Mouse (Mus musculus) granulocyte monocyte progenitor cell, adult 5-6 weeks (primary cell): ENCODE measurements at regions not wholly inside any gene's neighbourhood (a gene's known extent, or its start where the extent isn't known, plus 50 kb on each side); places are given as distances from the start of the nearest gene placed in this dataset.

ENCODE experiments used
- ATAC-seq: replicated peaks from 2 replicates; pipeline ENCODE4 v1.8.0; 2016; ENCODE audit warnings: mild to moderate bottlenecking, moderate TSS enrichment, inconsistent platforms; ENCODE audit not compliant: poor library complexity, severe bottlenecking

- ATAC-seq, result no peak
Measured at GRCm38 (mm10) chr6:14081884-14082283, 210.6 kb upstream of the 2610001J05Rik start.

GRCm38 (mm10) chr6:14063735-14064134 lies 192.4 kb upstream of the 2610001J05Rik start:
- no peak for ATAC-seq

DNA sequence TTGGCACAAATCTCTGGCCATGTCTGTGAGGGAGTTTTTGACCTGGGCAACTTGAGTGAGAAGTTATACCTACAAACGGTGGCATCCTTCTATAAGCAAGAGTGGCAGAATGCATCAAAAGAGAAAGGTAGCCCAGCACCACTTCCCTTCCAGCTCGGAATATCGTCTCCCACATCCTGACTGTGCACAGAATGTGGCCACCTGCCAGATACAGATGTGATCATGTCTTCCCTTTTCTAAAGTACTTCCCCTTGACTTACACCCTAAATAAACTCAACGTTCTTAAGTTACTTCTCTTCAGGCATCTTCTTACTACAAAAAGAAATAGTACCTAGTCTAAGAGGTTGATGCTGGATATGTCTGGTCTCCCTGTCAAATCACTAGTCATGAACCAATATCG lies 175.2 kb upstream of the 2610001J05Rik start:
- ATAC-seq, result peak; percentile 48; the same call in 1 of the 2 replicates

GRCm38 (mm10) chr6:14044654-14045053 lies 173.3 kb upstream of the 2610001J05Rik start:
- peak; percentile 35; the same call in 1 of the 2 replicates for ATAC-seq

DNA sequence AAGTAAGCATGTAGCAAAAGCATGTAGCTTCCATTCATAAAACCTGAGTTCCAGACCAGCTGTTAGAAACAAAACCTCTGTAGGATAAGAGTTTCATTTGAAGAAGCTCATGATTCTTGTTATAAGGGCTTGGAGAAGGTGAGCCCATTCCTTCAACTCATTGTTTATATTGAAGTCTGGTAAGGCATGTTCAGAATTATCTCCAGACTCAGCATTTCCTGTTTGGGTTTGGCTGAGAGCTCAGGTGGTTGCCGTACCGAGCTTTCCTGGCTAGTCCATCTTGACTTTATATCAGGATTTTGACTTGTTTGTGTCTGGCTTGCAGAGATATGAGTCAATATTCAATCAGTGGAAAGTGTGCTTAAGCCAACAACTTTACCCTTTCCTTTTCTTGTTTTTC lies 154.6 kb upstream of the 2610001J05Rik start:
- no peak for ATAC-seq

- ATAC-seq, result no peak
Measured at GRCm38 (mm10) chr6:14018928-14019327, 147.6 kb upstream of the 2610001J05Rik start.

DNA sequence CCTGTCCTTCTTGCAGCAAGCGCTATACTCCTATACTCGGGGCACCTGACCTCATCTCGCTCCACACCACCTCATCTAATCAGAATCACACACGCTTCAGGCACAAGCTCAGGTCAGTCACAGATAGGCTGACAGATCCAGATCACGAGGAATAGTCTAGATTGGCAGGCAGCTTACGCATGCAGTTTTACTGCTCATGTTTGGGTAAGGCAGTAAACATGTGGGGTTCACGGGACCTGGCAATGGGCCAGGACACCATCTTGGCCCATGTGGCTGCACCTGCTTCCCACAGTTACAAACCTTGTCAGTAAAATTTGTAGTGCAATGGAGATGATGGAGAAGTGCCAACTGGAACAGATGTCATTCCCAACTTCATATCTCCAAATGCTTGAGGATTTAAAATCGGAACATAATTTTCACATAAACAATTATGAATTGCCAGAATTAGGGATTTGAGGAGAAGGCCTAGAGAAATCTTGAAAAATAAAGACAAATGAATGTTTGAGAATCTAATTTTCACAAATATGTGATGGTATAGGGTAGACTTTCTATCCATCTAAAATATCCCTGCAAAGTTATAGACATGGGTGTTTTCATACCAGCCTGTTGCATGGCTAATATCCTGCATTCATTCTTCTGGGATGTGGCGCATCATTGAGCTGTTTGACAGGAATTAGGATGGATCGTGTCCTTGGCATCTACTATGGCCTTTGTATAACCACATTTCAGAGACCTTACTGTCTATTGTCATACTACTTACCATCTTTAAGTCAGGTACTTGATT lies 111.5 kb upstream of the 2610001J05Rik start:
- no peak for ATAC-seq

DNA sequence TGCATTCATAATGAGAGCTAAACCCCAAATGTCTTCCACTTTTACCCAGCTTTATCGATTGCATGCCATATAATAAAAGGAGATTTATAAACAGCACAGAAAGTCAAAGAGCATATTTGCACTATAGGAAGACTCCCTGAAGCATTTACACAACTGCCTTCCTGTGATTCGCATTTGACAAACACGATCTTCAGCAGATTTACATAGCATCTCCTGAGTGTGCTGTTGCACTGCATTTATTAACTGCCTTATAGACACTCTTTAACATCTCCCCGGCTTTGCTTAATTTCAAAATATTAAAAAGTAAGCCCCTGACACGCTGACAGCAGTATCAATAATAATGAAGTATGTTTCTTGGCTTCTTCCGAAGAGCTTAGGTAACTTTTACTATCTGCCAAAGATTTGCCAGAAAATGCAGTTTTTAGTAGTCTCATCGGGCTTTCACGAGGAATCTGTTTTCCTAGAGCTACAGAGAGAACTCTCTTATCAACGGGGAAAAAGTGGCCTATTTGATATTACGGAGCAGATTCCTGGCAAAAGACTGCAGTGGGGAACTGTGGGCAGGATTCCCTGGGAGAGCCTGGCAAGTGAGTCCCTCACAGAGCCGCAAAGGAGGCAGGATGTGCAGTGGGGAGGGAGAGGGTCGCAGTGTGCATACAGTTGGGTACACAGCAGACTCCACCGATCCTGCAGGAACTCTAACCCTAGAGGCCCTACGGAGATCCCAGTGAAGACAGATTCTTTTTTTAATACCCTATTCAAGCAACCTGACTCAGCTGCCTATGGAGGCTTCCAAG lies 103.6 kb upstream of the 2610001J05Rik start:
- ATAC-seq, result no peak

DNA sequence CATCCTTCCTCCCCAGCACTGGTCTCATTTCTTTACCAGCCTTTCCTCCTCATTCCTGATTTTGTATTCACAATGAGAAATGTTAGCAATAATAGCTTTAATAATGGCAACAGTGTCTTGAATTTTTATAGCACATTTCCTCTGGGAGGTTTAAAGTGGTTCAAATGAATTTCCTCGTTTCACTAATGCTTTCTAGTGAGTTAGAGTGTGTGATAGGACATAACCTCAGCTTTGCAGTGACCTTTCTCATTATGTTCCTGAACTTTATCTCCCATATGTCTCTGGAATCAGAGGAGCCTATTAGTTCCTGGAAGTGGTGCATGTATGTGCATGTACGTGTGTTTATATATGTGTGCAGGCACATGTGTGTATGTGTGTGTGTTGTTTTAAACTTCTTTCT lies 93.2 kb upstream of the 2610001J05Rik start:
- no peak for ATAC-seq

DNA sequence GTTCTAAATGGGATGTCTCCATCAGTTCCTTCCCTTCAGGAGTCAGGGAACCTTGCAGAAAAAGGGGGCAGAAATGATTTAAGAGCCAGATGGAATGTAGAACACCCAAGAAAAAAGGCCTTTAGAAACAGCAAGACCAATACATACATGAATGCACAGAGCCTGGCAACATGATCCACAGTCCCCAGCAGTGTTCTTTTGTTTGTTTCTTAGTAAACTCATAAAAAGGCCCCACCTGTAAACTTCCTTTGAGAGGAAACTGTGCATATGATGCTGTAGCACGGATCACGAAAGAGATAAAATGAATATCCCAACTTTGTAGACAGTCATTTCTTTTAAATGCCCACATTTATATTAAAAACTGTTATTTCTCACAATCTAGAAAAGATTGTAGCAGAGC lies 92.7 kb upstream of the 2610001J05Rik start:
- ATAC-seq, result no peak

- no peak for ATAC-seq
Measured at GRCm38 (mm10) chr6:13949640-13950039, 78.3 kb upstream of the 2610001J05Rik start.

- no peak for ATAC-seq
Measured at GRCm38 (mm10) chr6:13920809-13921760, 49.8 kb upstream of the 2610001J05Rik start.
